In genomic region chr1:120100456-120101226, GRCm38 (mm10) we compare ENCODE assay signal across 16 mouse cellular contexts. TPM values are rescaled to one million over a fixed set of nuclear protein-coding genes. Genes with fewer than 3 reads are reported as not detected.
A peak's percentile ranks its signal among the peaks of the same experiment; 100 is the strongest.
DNase-seq lines count a peak whose midpoint lies in the region; ATAC-seq and TF ChIP-seq lines count a peak whose summit lies in the region.
"Had no signal": no experiment of that assay in that cellular context is flagged by ENCODE, and none has a peak within 500 bp of the region (broad histone marks: within the 10 kb centered on the region; RNA-seq: fewer than 3 reads in every experiment).

No protein-coding gene starts in this region.

- no peaks in the 10 kb centered on the region for H3K27me3 ChIP-seq in liver, adult 2 months (ENCODE audit: control insufficient read depth, insufficient read depth, low read length)
- H3K27me3 ChIP-seq: limb, embryonic 15.5 days had no signal

- peaks cover 22% of the 10 kb centered on the region for H3K4me1 ChIP-seq in liver, adult 2 months (ENCODE audit: control insufficient read depth, insufficient read depth, low read length)
- peaks cover 2% of the 10 kb centered on the region; the same call in 1 of the 2 replicates for H3K4me1 ChIP-seq in bone marrow, adult 2 months (ENCODE audit: control insufficient read depth, insufficient read depth, low read length)
- H3K4me1 ChIP-seq: limb, embryonic 15.5 days had no signal

- no peak overlapping the region for H3K4me3 ChIP-seq in liver, adult 2 months (ENCODE audit: insufficient read depth, low read depth, low read length)
- no peak overlapping the region for H3K4me3 ChIP-seq in bone marrow, adult 2 months (replicated peaks; ENCODE audit: control insufficient read depth, low read depth, low read length)
- H3K4me3 ChIP-seq in macrophage (ENCODE audit: inconsistent target): no peak overlapping the region
- H3K4me3 ChIP-seq: layer of hippocampus, adult 2 months; limb, embryonic 15.5 days had no signal

- no peaks in the 10 kb centered on the region for H3K36me3 ChIP-seq in liver, adult 2 months (ENCODE audit: control insufficient read depth, insufficient read depth, low read length)
- H3K36me3 ChIP-seq in macrophage (ENCODE audit: inconsistent target): no peaks in the 10 kb centered on the region
- H3K36me3 ChIP-seq: limb, embryonic 15.5 days had no signal

- peak overlapping the region; percentile 68 for H3K27ac ChIP-seq in liver, adult 2 months (replicated peaks; ENCODE audit: insufficient read depth, low read depth, low read length)
- H3K27ac ChIP-seq in bone marrow, adult 2 months (ENCODE audit: control insufficient read depth, insufficient read depth, low read depth, low read length, poor library complexity): peak overlapping the region; percentile 19; the same call in 1 of the 2 replicates
- H3K27ac ChIP-seq in macrophage: peak overlapping the region; percentile 82
- H3K27ac ChIP-seq: hindbrain, embryonic 14.5 days; layer of hippocampus, adult 2 months; limb, embryonic 15.5 days had no signal

- ATAC-seq in hematopoietic stem cell, adult 5-6 weeks (replicated peaks in 1 of 2; ENCODE audit: insufficient read depth in 1 of 2, low FRiP score in 2 of 2, low TSS enrichment in 1 of 2, low read depth in 1 of 2, poor library complexity in 2 of 2, severe bottlenecking in 2 of 2): peak; percentile 29 to 49; a peak in 1 of 4 replicates
- ATAC-seq: forebrain, postnatal 0 days had no signal

- H3K79me2 ChIP-seq in liver, adult 2 months (ENCODE audit: control insufficient read depth, insufficient read depth, low read length): no peaks in the 10 kb centered on the region
- H3K79me2 ChIP-seq in macrophage (ENCODE audit: inconsistent target): no peaks in the 10 kb centered on the region

- no peak overlapping the region for H3K9ac ChIP-seq in liver, adult 2 months (ENCODE audit: low read depth, low read length)
- H3K9ac ChIP-seq: forebrain, postnatal 0 days; hindbrain, embryonic 14.5 days; limb, embryonic 15.5 days had no signal

- peak; percentile 98 for DNase-seq in liver, adult 2 months (ENCODE audit: extremely low read depth, low read depth, low spot score)
- no peak for DNase-seq in liver
- DNase-seq in right cerebral cortex, postnatal 36 days (ENCODE audit: low spot score in 2 of 2): no peak
- no peak for DNase-seq in frontal cortex, postnatal 36 days (ENCODE audit: low spot score in 2 of 2)
- DNase-seq: cerebellum, adult 9-10 months; forebrain, postnatal 0 days; retina, postnatal 1 day; thymus, adult 2 months had no signal

- 36% methylated on average over 8 of the region's 8 CpGs for WGBS in liver, adult 2 months
- 56% methylated on average over 8 of the region's 8 CpGs for WGBS in bone marrow, adult 2 months
- WGBS in macrophage (ENCODE audit: missing documents): 66% methylated on average over 8 of the region's 8 CpGs

- TF ChIP-seq POLR2A in liver, adult 2 months (IDR thresholded peaks at IDR 0.05; ENCODE audit: extremely low read depth, insufficient read depth, low read length): no peak
- TF ChIP-seq POLR2A in bone marrow, adult 2 months (IDR thresholded peaks at IDR 0.05; ENCODE audit: borderline replicate concordance, control insufficient read depth, low read depth, low read length): no peak

- no peak for TF ChIP-seq CTCF in liver, adult 2 months (IDR thresholded peaks at IDR 0.05; ENCODE audit: low read depth, low read length)
- no peak for TF ChIP-seq CTCF in bone marrow, adult 2 months (IDR thresholded peaks at IDR 0.05; ENCODE audit: control insufficient read depth, insufficient read depth, low read length)

RNA-seq across cellular contexts. Expression of gene Dbi, which starts 20.2 kb away (rescaled TPM):
- 1,543 and 1,850 TPM in 2 replicates for total RNA-seq in liver, adult 2 months (2014; rRNA removed)
- polyA plus RNA-seq in liver, adult 2 months (2012; rRNA removed): 1,631 and 1,632 TPM in 2 replicates
- polyA plus RNA-seq in bone marrow, adult 2 months (2011; ENCODE audit: insufficient read depth, insufficient read length, low replicate concordance, missing spikeins): 90.0 and 137 TPM in 2 replicates
- total RNA-seq in hematopoietic stem cell, adult 5-6 weeks (2017): 156 and 161 TPM in 2 replicates
- 100 to 1,000 TPM in 1 of 26 experiments, 10 to 100 TPM in 25; 11.7 to 112 (median 32.5) TPM for total RNA-seq in macrophage (2018; cell fraction: chromatin; rRNA removed)
- 100 to 1,000 TPM; 145 to 270 (median 194) TPM for total RNA-seq in macrophage (2018; cell fraction: cytosol; rRNA removed)
- total RNA-seq in macrophage (2018; cell fraction: nucleus; rRNA removed): 10 to 100 TPM; 25.6 to 85.6 (median 42.4) TPM
- polyA plus RNA-seq in macrophage (2018): 235 to 420 TPM (median 317 TPM) in 3 replicates

RNA-seq across cellular contexts. Expression of gene 3110009E18Rik, which starts 20.3 kb away (rescaled TPM):
- total RNA-seq in liver, adult 2 months (2014; rRNA removed): 1.3 and 1.4 TPM in 2 replicates
- 0.61 and 0.65 TPM in 2 replicates for polyA plus RNA-seq in liver, adult 2 months (2012; rRNA removed)
- 2.8 and 5.6 TPM in 2 replicates for polyA plus RNA-seq in bone marrow, adult 2 months (2011; ENCODE audit: insufficient read depth, insufficient read length, low replicate concordance, missing spikeins)
- 11.3 and 11.5 TPM in 2 replicates for total RNA-seq in hematopoietic stem cell, adult 5-6 weeks (2017)
- total RNA-seq in macrophage (2018; cell fraction: chromatin; rRNA removed): 10 to 100 TPM in 8 of 26 experiments, 1 to 10 TPM in 18; 1.7 to 29.2 (median 5.4) TPM
- total RNA-seq in macrophage (2018; cell fraction: cytosol; rRNA removed): 1 to 10 TPM; 1.4 to 9.4 (median 2.9) TPM
- total RNA-seq in macrophage (2018; cell fraction: nucleus; rRNA removed): 10 to 100 TPM in 5 of 26 experiments, 1 to 10 TPM in 18, under 1 TPM in 2, not detected in 1; 0.61 to 17.3 (median 4.3) TPM
- polyA plus RNA-seq in macrophage (2018): 1.4 to 5.1 TPM (median 3.6 TPM) in 3 replicates
- polyA plus RNA-seq: small intestine, adult 2 months had no signal

RNA-seq across cellular contexts. Expression of gene Tmem37, which starts 26.8 kb away (rescaled TPM):
- 64.9 and 96.5 TPM in 2 replicates for total RNA-seq in liver, adult 2 months (2014; rRNA removed)
- polyA plus RNA-seq in liver, adult 2 months (2012; rRNA removed): 172 and 299 TPM in 2 replicates
- 2.0 and 5.8 TPM in 2 replicates for polyA plus RNA-seq in bone marrow, adult 2 months (2011; ENCODE audit: insufficient read depth, insufficient read length, low replicate concordance, missing spikeins)
- 0.25 and 2.6 TPM in 2 replicates for total RNA-seq in hematopoietic stem cell, adult 5-6 weeks (2017)
- total RNA-seq in macrophage (2018; cell fraction: chromatin; rRNA removed): 1 to 10 TPM in 5 of 26 experiments, under 1 TPM in 6, not detected in 15; 0.62 to 3.1 (median 0.95) TPM
- 10 to 100 TPM in 13 of 26 experiments, 1 to 10 TPM in 13; 4.5 to 27.8 (median 10.4) TPM for total RNA-seq in macrophage (2018; cell fraction: cytosol; rRNA removed)
- 10 to 100 TPM in 1 of 26 experiments, 1 to 10 TPM in 23, under 1 TPM in 2; 0.58 to 10.9 (median 3.6) TPM for total RNA-seq in macrophage (2018; cell fraction: nucleus; rRNA removed)
- 8.5 to 36.3 TPM (median 23.3 TPM) in 3 replicates for polyA plus RNA-seq in macrophage (2018)
- total RNA-seq: neutrophil, adult 5-6 weeks had no signal

Comparison
In these comparisons a context has a peak if more than half of its experiments do, and no peak if none do; other contexts are left out.
1. H3K27ac ChIP-seq: peak in every context shown above with its lines; median percentile 82 in macrophage; 68 in liver, adult 2 months; 19 in bone marrow, adult 2 months.